Comparison of ENCODE assay signal across 10 mouse cellular contexts in the genomic region with DNA sequence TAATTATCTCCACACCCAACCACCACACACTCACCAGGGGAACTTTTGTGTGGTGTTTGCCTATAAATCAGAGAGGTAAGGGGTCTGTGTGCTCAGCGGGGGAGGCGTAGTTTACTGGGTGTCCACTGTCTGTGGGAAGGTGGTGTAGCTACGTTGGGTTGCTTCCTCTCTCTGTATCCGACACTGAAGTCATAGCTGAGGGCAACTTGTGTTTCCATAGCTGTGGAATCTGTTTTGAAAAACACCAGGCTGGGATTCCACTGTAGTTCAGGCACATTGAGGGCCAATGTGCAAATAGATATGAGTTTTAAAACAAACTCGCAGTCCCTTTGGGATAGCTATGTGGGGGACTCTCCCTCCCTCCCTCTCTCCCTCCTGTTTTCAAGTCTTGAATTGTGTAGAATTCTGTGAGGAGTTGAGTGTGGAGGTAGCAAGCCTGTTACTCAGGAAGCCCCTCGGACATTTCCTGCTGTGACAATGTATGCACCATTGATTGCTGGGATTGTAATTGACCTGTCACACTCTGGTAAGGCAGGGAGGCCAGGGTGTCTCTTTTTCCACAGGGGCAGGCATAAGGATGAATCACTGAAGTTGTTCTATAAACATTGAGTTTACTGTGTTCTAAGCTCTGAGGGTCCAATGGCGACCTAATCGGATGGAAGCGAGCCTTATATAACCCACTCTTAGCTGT. TPM values are rescaled to one million over a fixed set of nuclear protein-coding genes. Genes with fewer than 3 reads are reported as not detected.
DNase-seq lines count a peak whose midpoint lies in the region; ATAC-seq and TF ChIP-seq lines count a peak whose summit lies in the region.
"Had no signal": no experiment of that assay in that cellular context is flagged by ENCODE, and none has a peak within 500 bp of the region (broad histone marks: within the 10 kb centered on the region; RNA-seq: fewer than 3 reads in every experiment).

No protein-coding gene starts in this region.

- peak overlapping the region; percentile 16; the same call in 1 of the 2 replicates for H3K4me2 ChIP-seq in heart, embryonic 15.5 days
- H3K4me2 ChIP-seq in liver, postnatal 0 days (ENCODE audit: low read depth, low read length) = no peak overlapping the region

- TF ChIP-seq POLR2A in embryonic fibroblast, embryonic 13.5 days (IDR thresholded peaks at IDR 0.05; ENCODE audit: low read depth, low read length) = no peak

- 46% methylated on average over 9 of the region's 9 CpGs for WGBS in heart, embryonic 15.5 days
- 53% methylated on average over 9 of the region's 9 CpGs for WGBS in liver, postnatal 0 days (ENCODE audit: insufficient replicate concordance)

- 0 out of 2 replicates have a peak overlapping the region, but pooled peaks have one; percentile 7 for H3K9ac ChIP-seq in heart, embryonic 15.5 days
- H3K9ac ChIP-seq in liver, postnatal 0 days (replicated peaks) = no peak overlapping the region

- H3K27me3 ChIP-seq in heart, embryonic 15.5 days = no peaks in the 10 kb centered on the region
- no peaks in the 10 kb centered on the region for H3K27me3 ChIP-seq in E14TG2a.4 (ENCODE audit: insufficient read depth, low read length)
- no peaks in the 10 kb centered on the region for H3K27me3 ChIP-seq in liver, postnatal 0 days (ENCODE audit: insufficient read depth, low read length)

- no peak for TF ChIP-seq CTCF in E14TG2a.4 (conservative IDR thresholded peaks at IDR 0.05; ENCODE audit: low read length)
- TF ChIP-seq CTCF in embryonic fibroblast, embryonic 13.5 days (IDR thresholded peaks at IDR 0.05; ENCODE audit: borderline replicate concordance, insufficient read depth, low read length) = no peak
- no peak for TF ChIP-seq CTCF in liver, postnatal 0 days (IDR thresholded peaks at IDR 0.05; ENCODE audit: low read depth)

- no peak overlapping the region for H3K4me3 ChIP-seq in heart, embryonic 15.5 days
- peak overlapping the region; percentile 13 for H3K4me3 ChIP-seq in E14TG2a.4 (replicated peaks; ENCODE audit: low read length)
- H3K4me3 ChIP-seq in embryonic fibroblast, embryonic 13.5 days (ENCODE audit: insufficient read depth, low read length) = no peak overlapping the region
- H3K4me3 ChIP-seq in liver, postnatal 0 days (ENCODE audit: low read depth, low read length) = no peak overlapping the region

- peak overlapping the region; percentile 69 for H3K27ac ChIP-seq in heart, embryonic 15.5 days
- H3K27ac ChIP-seq in embryonic fibroblast, embryonic 13.5 days (ENCODE audit: insufficient read depth, low read length) = peak overlapping the region; percentile 5; the same call in 1 of the 2 replicates
- H3K27ac ChIP-seq in liver, postnatal 0 days (ENCODE audit: low read depth) = peak overlapping the region; percentile 59

- no peak for ATAC-seq in heart, embryonic 15.5 days (replicated peaks; ENCODE audit: insufficient number of reproducible peaks, insufficient read depth, low FRiP score, low read depth)
- ATAC-seq in liver, postnatal 0 days = no peak

- DNase-seq in heart, postnatal 4 days = no peak
- DNase-seq in liver, postnatal 0 days = no peak
- DNase-seq in ovary, postnatal 10 days (ENCODE audit: low spot score) = no peak
- no peak for DNase-seq in layer of hippocampus, adult 11-12 months (ENCODE audit: low spot score)
- DNase-seq in adrenal gland, postnatal 10 days = no peak
- DNase-seq: layer of hippocampus, adult 9-11 months had no signal

- no peaks in the 10 kb centered on the region for H3K36me3 ChIP-seq in heart, embryonic 15.5 days
- H3K36me3 ChIP-seq in E14TG2a.4 (ENCODE audit: insufficient read depth, low read length) = peaks cover 10% of the 10 kb centered on the region; the same call in 1 of the 2 replicates
- H3K36me3 ChIP-seq in liver, postnatal 0 days (replicated peaks; ENCODE audit: insufficient read depth, low read length) = no peaks in the 10 kb centered on the region

- H3K4me1 ChIP-seq in heart, embryonic 15.5 days (replicated peaks) = peaks cover 83% of the 10 kb centered on the region
- peaks cover 99% of the 10 kb centered on the region for H3K4me1 ChIP-seq in E14TG2a.4 (replicated peaks; ENCODE audit: low read depth, low read length)
- H3K4me1 ChIP-seq in embryonic fibroblast, embryonic 13.5 days (ENCODE audit: control insufficient read depth, insufficient read depth, low read length) = peaks cover 23% of the 10 kb centered on the region
- peaks cover 49% of the 10 kb centered on the region for H3K4me1 ChIP-seq in liver, postnatal 0 days (ENCODE audit: insufficient read depth)

- TF ChIP-seq EP300 in liver, postnatal 0 days (IDR thresholded peaks at IDR 0.05; ENCODE audit: low read depth) = no peak

- H3K9me3 ChIP-seq in heart, embryonic 15.5 days (replicated peaks) = no peaks in the 10 kb centered on the region
- no peaks in the 10 kb centered on the region for H3K9me3 ChIP-seq in E14TG2a.4 (ENCODE audit: low read length)
- H3K9me3 ChIP-seq in liver, postnatal 0 days (ENCODE audit: low read length) = no peaks in the 10 kb centered on the region
- H3K9me3 ChIP-seq: G1E had no signal

RNA-seq across cellular contexts. Expression of a gene that starts 54.2 kb away (rescaled TPM):
- 37.0 and 46.4 TPM in 2 replicates for polyA plus RNA-seq in heart, embryonic 15.5 days (2015; fragmentation: Nextera tagmentation; extraction: Ambion mirVana)
- total RNA-seq in heart, postnatal 4 days (2021) = 100 to 1,000 TPM; 288 to 301 TPM
- polyA plus RNA-seq in embryonic fibroblast, embryonic 13.5 days (2011; ENCODE audit: insufficient read length, low read depth, missing spikeins) = 38.4 and 41.5 TPM in 2 replicates
- 4.9 and 5.1 TPM in 2 replicates for polyA plus RNA-seq in liver, postnatal 0 days (2015; fragmentation: Nextera tagmentation; extraction: Ambion mirVana)
- 100 to 1,000 TPM in 1 of 2 experiments, 10 to 100 TPM in 1; 84.0 to 117 TPM for total RNA-seq in adrenal gland, postnatal 10 days (2021)

Comparison
In these comparisons a context has a peak if more than half of its experiments do, and no peak if none do; other contexts are left out.
1. H3K27ac ChIP-seq: peak in every context shown above with its lines; median percentile 69 in heart, embryonic 15.5 days; 59 in liver, postnatal 0 days; 5 in embryonic fibroblast, embryonic 13.5 days.